Mouse (Mus musculus) left cerebral cortex, adult 8-10 months (tissue): ENCODE data around the gene Sh3bgrl2. TPM values are rescaled to one million over a fixed set of nuclear protein-coding genes. Genes with fewer than 3 reads are reported as not detected.

ENCODE experiments used
- DNase-seq, 2 experiments: peaks; one replicate each; pipeline ENCODE4 v3.0.0; 2022; ENCODE audit warnings: low spot score in 2 of 2
- total RNA-seq, 4 experiments: library from RNA; stranded (reverse); gene quantifications; 2 replicates each; pipeline ENCODE4 v1.2.4; 2022

The Sh3bgrl2 gene
- total RNA-seq, 4 experiments from 2014 or later, result 33.9 to 43.8 (median 36.9) TPM

GRCm38 (mm10) chr9:83587116-83587515, 39.0 kb downstream of the Sh3bgrl2 start:
- no peak for DNase-seq

- no peak for DNase-seq
These were observed 40.9 kb downstream of the Sh3bgrl2 start for GRCm38 (mm10) chr9:83589063-83589462.

GRCm38 (mm10) chr9:83589680-83590467, 41.7 kb downstream of the Sh3bgrl2 start:
- DNase-seq, result no peak

GRCm38 (mm10) chr9:83591848-83592456, 43.8 kb downstream of the Sh3bgrl2 start:
- DNase-seq, result no peak

- DNase-seq, result no peak
These were observed 45.7 kb downstream of the Sh3bgrl2 start for GRCm38 (mm10) chr9:83593811-83594210.

GRCm38 (mm10) chr9:83596132-83596531, 48.0 kb downstream of the Sh3bgrl2 start:
- DNase-seq, result peak in 1 of 2 experiments; percentile 85

- no peak for DNase-seq
These were observed 48.7 kb downstream of the Sh3bgrl2 start for GRCm38 (mm10) chr9:83596646-83597481.

- DNase-seq, result peak in 1 of 2 experiments; percentile 51
These were observed 49.9 kb downstream of the Sh3bgrl2 start for GRCm38 (mm10) chr9:83598047-83598446.

GRCm38 (mm10) chr9:83599505-83599904, 51.4 kb downstream of the Sh3bgrl2 start:
- DNase-seq, result no peak

- DNase-seq, result peak in 1 of 2 experiments; percentile 76
These were observed 52.3 kb downstream of the Sh3bgrl2 start for GRCm38 (mm10) chr9:83600286-83601048.

- no peak for DNase-seq
These were observed 54.1 kb downstream of the Sh3bgrl2 start for GRCm38 (mm10) chr9:83602176-83602770.

- DNase-seq, result no peak
These were observed 55.0 kb downstream of the Sh3bgrl2 start for GRCm38 (mm10) chr9:83603159-83603558.

- no peak for DNase-seq
These were observed 57.9 kb downstream of the Sh3bgrl2 start for GRCm38 (mm10) chr9:83605886-83606640.

GRCm38 (mm10) chr9:83608135-83608534, 60.0 kb downstream of the Sh3bgrl2 start:
- no peak for DNase-seq

GRCm38 (mm10) chr9:83609422-83610297, 61.5 kb downstream of the Sh3bgrl2 start:
- peak; percentile 67 to 73 for DNase-seq

GRCm38 (mm10) chr9:83615912-83616585, 67.9 kb downstream of the Sh3bgrl2 start:
- DNase-seq, result no peak

GRCm38 (mm10) chr9:83616586-83617081, 68.5 kb downstream of the Sh3bgrl2 start:
- no peak for DNase-seq

GRCm38 (mm10) chr9:83623455-83623854, 75.3 kb downstream of the Sh3bgrl2 start:
- no peak for DNase-seq
